Mouse (Mus musculus) cerebellum, adult (tissue): ENCODE data around the gene Plk1.

Source experiments
- ATAC-seq: cut with Nextera tagmentation; 2 replicates; pipeline ENCODE4 v1.9.2; 2017; ENCODE audit warnings: mild to moderate bottlenecking, moderate library complexity, mixed read lengths; ENCODE audit not compliant: insufficient number of reproducible peaks, low FRiP score, low TSS enrichment

Plk1 gene

DNA sequence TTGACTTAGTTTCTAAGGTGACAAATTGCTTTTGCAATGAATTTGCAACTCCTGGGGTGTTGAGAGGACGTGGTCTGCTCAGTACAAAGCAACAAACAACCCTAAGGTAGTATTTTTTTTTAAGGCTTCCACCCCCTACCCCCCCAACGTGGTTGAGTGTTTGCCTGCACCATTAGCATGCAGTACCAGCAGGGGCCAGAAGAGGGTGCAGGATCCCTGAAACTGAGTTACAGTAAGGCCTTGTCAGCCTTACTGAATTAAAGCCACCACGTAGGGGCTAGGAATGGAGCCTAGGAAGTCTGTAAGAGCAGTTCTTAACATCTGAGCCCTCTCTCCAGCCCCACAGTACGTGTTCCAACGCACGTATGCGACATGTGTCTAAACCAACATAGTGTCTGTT, 30.2 kb downstream of the Plk1 start:
- no peak for ATAC-seq

DNA sequence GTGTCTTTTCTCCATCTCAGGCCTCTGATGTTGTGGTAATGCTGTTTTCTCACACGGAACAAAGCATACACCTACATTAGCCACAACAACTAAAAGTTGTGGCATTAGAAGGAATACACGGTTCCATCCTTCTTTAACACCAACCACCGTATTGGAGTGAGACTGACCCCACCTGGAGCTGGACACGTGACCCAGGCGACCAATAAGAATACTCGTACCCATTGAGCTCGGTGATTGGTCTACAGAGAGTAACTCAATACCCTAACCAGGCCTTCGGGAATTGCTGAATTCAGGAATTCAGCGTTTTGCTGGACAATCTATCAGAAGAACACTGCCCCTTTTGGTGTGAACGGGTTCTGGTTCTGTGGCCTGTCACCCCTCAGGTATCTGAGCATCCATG, 31.9 kb downstream of the Plk1 start:
- no peak for ATAC-seq

DNA sequence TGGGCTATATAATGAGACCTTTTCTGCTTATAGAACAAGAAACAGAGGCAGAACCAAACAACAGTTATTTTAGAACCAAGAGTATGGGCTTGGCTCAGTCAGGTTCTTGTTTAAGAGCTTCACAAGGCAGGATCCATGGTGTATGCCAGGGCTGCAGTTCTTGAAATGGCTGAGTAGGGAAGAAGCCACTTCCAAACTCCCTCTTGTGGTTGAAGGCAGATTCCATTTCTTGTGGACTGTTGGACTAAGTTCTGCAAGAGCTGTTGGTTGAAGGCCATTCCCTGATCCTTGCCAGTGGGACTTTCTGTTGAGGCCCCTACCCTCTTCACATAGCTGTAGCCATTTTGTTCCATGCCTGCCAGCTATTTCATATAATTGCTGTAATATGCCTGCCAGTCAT, 34.7 kb downstream of the Plk1 start:
- no peak for ATAC-seq

DNA sequence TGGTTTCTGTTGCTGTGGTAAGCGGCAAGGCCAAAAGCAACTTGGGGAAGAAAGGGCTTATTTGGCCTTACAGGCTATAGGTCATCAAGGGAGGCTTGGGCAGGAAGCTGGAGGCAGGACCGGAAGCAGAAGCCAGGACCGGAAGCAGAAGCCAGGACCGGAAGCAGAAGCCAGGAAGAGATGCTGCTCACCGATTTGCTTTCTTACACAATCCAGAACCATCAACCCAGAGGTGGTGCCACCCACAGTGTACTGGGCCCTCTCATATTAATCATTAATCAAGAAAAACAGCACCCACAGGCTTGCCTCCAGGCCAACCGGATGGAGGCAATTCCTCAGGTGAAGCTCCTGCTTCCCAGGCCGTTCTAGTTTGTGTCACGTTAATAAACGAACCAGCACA, 37.5 kb downstream of the Plk1 start:
- ATAC-seq = no peak

- ATAC-seq = no peak
Observed at GRCm38 (mm10) chr7:122197306-122197705, 38.1 kb downstream of the Plk1 start.

DNA sequence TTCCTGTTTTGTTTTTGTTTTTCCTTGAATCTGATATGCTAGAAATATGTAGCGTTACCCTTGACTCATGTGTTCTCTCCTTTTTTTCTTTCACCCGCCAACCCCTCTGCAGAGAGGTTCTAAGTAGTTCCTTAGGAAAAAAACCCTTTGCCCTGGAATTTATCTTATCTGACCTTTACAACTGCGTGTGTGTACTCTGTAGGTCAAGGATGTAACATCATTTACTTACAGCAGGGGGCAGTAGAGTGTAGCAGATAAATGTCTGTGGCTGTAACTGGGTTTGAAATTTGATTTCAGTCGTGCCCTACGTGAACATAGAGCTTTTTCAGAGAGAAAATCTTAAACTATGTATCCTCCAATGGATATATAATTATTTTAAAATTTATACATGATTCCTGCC, 40.1 kb downstream of the Plk1 start:
- no peak for ATAC-seq

DNA sequence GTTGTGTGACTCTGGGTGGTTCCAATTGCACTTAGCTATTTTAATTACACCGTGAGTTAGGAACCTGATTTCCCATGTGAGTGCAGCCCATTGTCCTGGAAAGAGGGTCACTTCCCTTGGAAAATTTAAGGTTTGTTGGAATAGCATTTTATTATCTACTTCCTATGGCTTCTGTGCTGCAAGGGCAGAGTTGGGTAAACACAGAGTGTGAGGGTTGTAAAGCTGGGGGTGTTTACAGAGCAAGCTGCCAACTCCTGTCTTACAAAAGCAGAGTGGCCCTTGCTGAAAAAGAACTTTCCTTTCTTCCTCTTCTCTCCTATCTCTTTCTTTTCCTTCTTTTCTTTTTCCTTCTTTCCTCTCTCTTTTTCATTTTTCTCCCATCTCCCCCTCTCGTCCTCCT, 44.7 kb downstream of the Plk1 start:
- no peak for ATAC-seq

DNA sequence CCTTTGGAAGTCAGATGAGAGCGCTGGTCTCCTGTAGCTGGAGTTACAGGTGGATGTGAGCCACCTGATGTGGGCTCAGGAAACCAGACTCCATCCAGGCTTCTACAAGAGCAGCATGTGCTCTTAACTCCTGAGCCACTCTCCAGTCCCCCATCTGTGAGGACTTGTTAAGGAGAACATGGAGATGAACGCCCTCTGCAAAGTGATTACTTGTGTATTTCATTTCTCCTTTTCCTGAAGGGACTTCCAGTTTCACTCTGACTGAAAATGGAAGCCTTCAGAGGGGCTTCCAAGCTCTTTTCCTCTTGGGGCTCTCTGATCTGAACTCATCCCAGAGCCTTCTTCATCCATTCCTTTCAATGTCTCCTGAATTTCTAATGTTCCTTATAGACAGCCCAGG, 46.9 kb downstream of the Plk1 start:
- no peak for ATAC-seq

DNA sequence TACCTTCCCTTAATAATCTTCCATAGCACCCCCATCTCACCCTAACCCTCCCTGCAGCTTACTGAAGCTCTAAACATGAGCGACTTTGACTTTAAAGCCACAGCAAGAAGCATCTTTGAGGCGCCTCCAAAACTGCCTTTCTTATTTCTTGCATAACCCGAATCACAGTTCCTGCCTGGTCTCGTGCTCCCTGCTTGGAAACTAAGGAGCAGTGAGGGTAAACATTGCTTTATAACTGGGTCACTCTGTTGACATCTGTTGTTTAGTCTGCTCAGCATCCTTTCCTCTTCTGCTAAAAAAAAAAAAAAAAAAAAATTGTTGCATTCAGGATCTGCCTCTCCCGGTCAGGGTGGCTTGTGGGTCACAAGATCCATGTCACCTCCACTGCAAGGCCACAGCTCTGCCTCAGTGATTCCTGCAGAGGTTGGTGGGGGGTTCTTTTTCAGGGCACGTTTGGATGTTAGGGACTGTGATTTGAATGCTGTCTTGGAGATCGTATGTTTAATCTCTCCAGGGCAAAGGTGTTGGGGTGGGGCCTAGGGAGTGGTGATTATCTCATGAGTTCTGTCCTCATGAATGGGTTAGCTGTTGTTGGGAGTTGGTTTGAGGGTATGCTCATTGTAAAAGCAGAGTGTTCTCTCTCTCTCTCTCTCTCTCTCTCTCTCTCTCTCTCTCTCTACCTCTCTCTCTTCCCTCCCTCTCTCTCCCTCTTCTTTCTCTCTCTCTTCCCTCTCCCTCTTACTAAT, 49.2 kb downstream of the Plk1 start:
- ATAC-seq = no peak

GRCm38 (mm10) chr7:122219315-122219801, 60.1 kb downstream of the Plk1 start, which contains the start of gene Chp2:
TSS of gene Chp2 (plus strand) at chr7:122219496.
- no peak for ATAC-seq
